Mouse (Mus musculus) G1E (cell line): ENCODE measurements at regions not wholly inside any gene's neighbourhood (a gene's known extent, or its start where the extent isn't known, plus 50 kb on each side); places are given as distances from the start of the nearest gene placed in this dataset.

Experiments used
- ATAC-seq: 2 replicates; pipeline ENCODE4 v1.8.0; 2016; ENCODE audit warnings: mild to moderate bottlenecking; ENCODE audit not compliant: insufficient number of reproducible peaks, poor library complexity, low FRiP score, severe bottlenecking; ENCODE audit errors: extremely low read depth
- DNase-seq: peaks from one replicate; pipeline ENCODE4 v3.0.0; 2012; ENCODE audit warnings: low spot score
- H3K27me3 ChIP-seq: 2 replicates; pipeline ENCODE4 v1.6.1; 2012; ENCODE audit warnings: mild to moderate bottlenecking, low read length, inconsistent platforms; ENCODE audit not compliant: insufficient read depth
- H3K36me3 ChIP-seq: replicated peaks from 2 replicates; pipeline ENCODE3; 2012; ENCODE audit warnings: mild to moderate bottlenecking, inconsistent platforms
- H3K4me1 ChIP-seq: 2 replicates; pipeline ENCODE4 v1.6.1; 2012; ENCODE audit warnings: low read depth, low read length, inconsistent platforms, mixed read lengths; ENCODE audit not compliant: insufficient read depth
- H3K4me3 ChIP-seq: 2 replicates; pipeline ENCODE4 v1.5.1; 2012; ENCODE audit warnings: low read depth, mild to moderate bottlenecking, inconsistent platforms, low read length, moderate library complexity, mixed read lengths
- H3K9me3 ChIP-seq: replicated peaks from 2 replicates; pipeline ENCODE4 v1.6.1; 2012; ENCODE audit warnings: inconsistent platforms
- CTCF ChIP-seq: IDR thresholded peaks from 2 replicates; pipeline ENCODE4 v1.5.1; 2012; ENCODE audit warnings: low read depth, low read length, inconsistent platforms, mixed read lengths
- GATA1 ChIP-seq: IDR thresholded peaks from 2 replicates; pipeline ENCODE4 v1.6.1; 2012; ENCODE audit warnings: borderline replicate concordance, low read length, inconsistent platforms, mixed read lengths
- GATA2 ChIP-seq: IDR thresholded peaks from 2 replicates; pipeline ENCODE4 v1.6.1; 2012; ENCODE audit warnings: low read depth, low read length, inconsistent platforms, borderline replicate concordance
- POLR2AphosphoS5 ChIP-seq: IDR thresholded peaks from 2 replicates; pipeline ENCODE4 v1.6.1; 2012; ENCODE audit warnings: low read depth, low read length, inconsistent platforms; ENCODE audit not compliant: insufficient replicate concordance
- TAL1 ChIP-seq: conservative IDR thresholded peaks from 2 replicates; pipeline ENCODE4 v1.6.1; 2012; ENCODE audit warnings: low read depth, low read length, inconsistent platforms, mixed read lengths

DNA sequence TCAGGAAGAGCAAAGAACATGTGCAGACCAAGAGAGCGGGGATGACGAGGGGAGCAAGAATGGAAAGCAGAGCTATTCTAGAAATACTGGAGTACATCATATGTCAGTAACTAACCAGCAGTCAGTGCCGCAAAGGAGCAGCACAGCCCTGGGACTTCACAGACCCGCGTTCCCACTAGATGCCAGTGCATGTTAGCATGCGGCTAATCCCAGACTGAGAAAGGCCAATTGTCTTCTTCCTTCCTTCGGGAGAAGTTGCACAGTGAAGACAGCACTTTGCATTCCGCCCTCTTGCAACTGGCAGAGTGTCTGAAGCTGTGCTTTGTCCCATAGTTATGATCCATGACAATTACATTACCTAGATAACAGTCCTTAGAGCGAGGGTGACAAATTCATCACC, 246.1 kb upstream of the Bmper start:
- Histone ChIP-seq H3K27me3 (peaks cover 18% of the 10 kb centered on the region), H3K36me3 (no peaks in the 10 kb centered on the region), H3K4me1 (no peaks in the 10 kb centered on the region), H3K9me3 (no peaks in the 10 kb centered on the region), H3K4me3 (no peak overlapping the region)
- ATAC-seq (no peak), DNase-seq (no peak)
- TF ChIP-seq POLR2AphosphoS5, result no peak
- TF ChIP-seq CTCF, result no peak
- no peak for TF ChIP-seq TAL1
- TF ChIP-seq GATA1, result no peak
- no peak for TF ChIP-seq GATA2

GRCm38 (mm10) chr9:22979627-22980026, 243.2 kb upstream of the Bmper start:
- no peak for ATAC-seq
- no peak for DNase-seq
- H3K36me3 ChIP-seq, result no peaks in the 10 kb centered on the region

GRCm38 (mm10) chr9:22989508-22989907, 233.4 kb upstream of the Bmper start:
- DNase-seq, result no peak
- no peak for ATAC-seq
- TF ChIP-seq POLR2AphosphoS5 (no peak), TAL1 (no peak), GATA2 (no peak), CTCF (no peak), GATA1 (no peak)
- peaks cover 33% of the 10 kb centered on the region for H3K27me3 ChIP-seq
- no peaks in the 10 kb centered on the region for H3K36me3 ChIP-seq
- no peaks in the 10 kb centered on the region for H3K9me3 ChIP-seq
- no peak overlapping the region for H3K4me3 ChIP-seq
- no peaks in the 10 kb centered on the region for H3K4me1 ChIP-seq

More at GRCm38 (mm10) chr9:22979627-22980026, 243.2 kb upstream of the Bmper start:
- TF ChIP-seq GATA1 (no peak), CTCF (no peak)
- H3K9me3 ChIP-seq, result no peaks in the 10 kb centered on the region
- H3K4me3 ChIP-seq, result no peak overlapping the region
- H3K4me1 ChIP-seq, result no peaks in the 10 kb centered on the region
- peaks cover 22% of the 10 kb centered on the region for H3K27me3 ChIP-seq

- no peak for ATAC-seq
- no peak for DNase-seq
- H3K36me3 ChIP-seq, result no peaks in the 10 kb centered on the region
- peaks cover 27% of the 10 kb centered on the region for H3K27me3 ChIP-seq
- H3K4me3 ChIP-seq, result no peak overlapping the region
- no peak for TF ChIP-seq POLR2AphosphoS5
- no peak for TF ChIP-seq GATA1
- TF ChIP-seq CTCF, result no peak
- no peak for TF ChIP-seq TAL1
- TF ChIP-seq GATA2, result no peak
- peaks cover 3% of the 10 kb centered on the region; the same call in 1 of the 2 replicates for H3K4me1 ChIP-seq
- H3K9me3 ChIP-seq, result no peaks in the 10 kb centered on the region
These were observed 229.3 kb upstream of the Bmper start for GRCm38 (mm10) chr9:22993531-22993930.

- Histone ChIP-seq H3K4me1 (peaks cover 3% of the 10 kb centered on the region; the same call in 1 of the 2 replicates), H3K36me3 (no peaks in the 10 kb centered on the region), H3K9me3 (no peaks in the 10 kb centered on the region), H3K4me3 (no peak overlapping the region), H3K27me3 (peaks cover 28% of the 10 kb centered on the region)
- DNase-seq (no peak), ATAC-seq (no peak)
- TF ChIP-seq TAL1, result no peak
- TF ChIP-seq POLR2AphosphoS5, result no peak
- TF ChIP-seq CTCF, result no peak
- TF ChIP-seq GATA2, result no peak
- TF ChIP-seq GATA1, result no peak
These were observed 227.3 kb upstream of the Bmper start for GRCm38 (mm10) chr9:22995564-22995963.

- Histone ChIP-seq H3K27me3 (peaks cover 23% of the 10 kb centered on the region), H3K4me3 (no peak overlapping the region), H3K9me3 (no peaks in the 10 kb centered on the region), H3K4me1 (peaks cover 3% of the 10 kb centered on the region; the same call in 1 of the 2 replicates), H3K36me3 (no peaks in the 10 kb centered on the region)
- TF ChIP-seq CTCF, result no peak
- no peak for TF ChIP-seq TAL1
- no peak for TF ChIP-seq GATA2
- no peak for ATAC-seq
- no peak for DNase-seq
These were observed 224.6 kb upstream of the Bmper start for GRCm38 (mm10) chr9:22998306-22998705.

DNA sequence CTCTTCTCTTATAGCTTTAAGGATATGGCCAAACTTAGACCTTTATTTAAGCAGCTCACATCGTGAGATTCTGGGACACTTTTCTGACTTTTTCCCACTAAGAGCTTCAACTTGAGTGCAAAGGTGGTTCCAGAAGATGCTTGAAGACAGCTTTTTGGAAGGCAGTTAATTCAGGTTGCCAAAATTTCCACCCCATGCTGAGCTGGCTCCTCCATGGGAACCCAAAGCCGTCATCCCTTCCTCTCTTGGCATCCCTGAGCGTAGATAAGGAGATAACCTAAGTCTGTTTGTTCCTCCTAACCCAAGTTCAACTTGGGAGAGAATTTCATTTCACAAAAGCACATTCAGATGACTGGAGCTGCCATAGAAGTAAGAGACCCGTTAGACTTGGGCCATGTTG, 223.7 kb upstream of the Bmper start:
- no peak for TF ChIP-seq POLR2AphosphoS5
- Histone ChIP-seq H3K9me3 (no peaks in the 10 kb centered on the region), H3K4me1 (peaks cover 3% of the 10 kb centered on the region; the same call in 1 of the 2 replicates), H3K36me3 (no peaks in the 10 kb centered on the region), H3K27me3 (peaks cover 27% of the 10 kb centered on the region), H3K4me3 (no peak overlapping the region)
- no peak for DNase-seq
- no peak for ATAC-seq

- no peak for ATAC-seq
- Histone ChIP-seq H3K4me1 (peaks cover 3% of the 10 kb centered on the region; the same call in 1 of the 2 replicates), H3K36me3 (no peaks in the 10 kb centered on the region), H3K9me3 (no peaks in the 10 kb centered on the region), H3K4me3 (no peak overlapping the region), H3K27me3 (peaks cover 29% of the 10 kb centered on the region)
- no peak for DNase-seq
- no peak for TF ChIP-seq GATA2
- no peak for TF ChIP-seq POLR2AphosphoS5
- TF ChIP-seq TAL1, result no peak
- no peak for TF ChIP-seq GATA1
- no peak for TF ChIP-seq CTCF
These were observed 222.7 kb upstream of the Bmper start for GRCm38 (mm10) chr9:23000200-23000599.
